Mouse (Mus musculus): ENCODE results near the gene Rmdn3. TPM values are rescaled to one million over a fixed set of nuclear protein-coding genes. Genes with fewer than 3 reads are reported as not detected.
A peak's percentile ranks its signal among the peaks of the same experiment; 100 is the strongest.

Gene Rmdn3
- total and polyA plus RNA-seq, 2 experiments from 2014 or later: 34.7 to 39.8 TPM

DNA sequence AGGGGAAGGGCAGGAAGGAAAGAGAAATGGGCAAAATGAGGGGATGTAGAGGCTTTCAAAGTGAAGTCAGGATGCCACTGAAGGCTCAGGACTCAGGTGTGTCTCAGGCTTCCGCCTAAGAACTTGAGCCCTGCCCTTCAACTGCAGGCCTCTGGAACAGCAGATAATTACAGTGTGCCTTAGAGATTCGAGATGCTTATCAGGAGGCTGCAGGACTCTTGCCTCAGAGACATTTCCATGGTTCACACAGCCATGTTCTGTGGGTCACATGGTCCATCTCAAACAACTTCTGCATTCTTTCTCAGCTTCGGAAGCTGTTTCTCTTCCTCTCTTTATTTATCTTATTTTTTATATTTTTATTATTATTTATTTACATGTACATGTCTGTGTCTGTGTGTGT is 6.3 kb upstream of the Rmdn3 start:
- Histone ChIP-seq H3K9me3 (ENCODE audit: low read length) (no peaks in the 10 kb centered on the region), H3K4me2 (ENCODE audit: low read depth, low read length) (no peak overlapping the region), H3K9ac (replicated peaks; ENCODE audit: low read length) (no peak overlapping the region), H3K27me3 (ENCODE audit: insufficient read depth, low read length) (peaks cover 3% of the 10 kb centered on the region; the same call in 1 of the 2 replicates), H3K36me3 (ENCODE audit: insufficient read depth, low read length) (no peaks in the 10 kb centered on the region), H3K4me3 (ENCODE audit: low read length) (no peak overlapping the region), H3K4me1 (ENCODE audit: insufficient read depth, low read length) (peaks cover 7% of the 10 kb centered on the region; the same call in 1 of the 2 replicates), H3K27ac (no peak overlapping the region)
- DNase-seq (ENCODE audit: low spot score) (no peak), ATAC-seq (no peak)
- WGBS: 67% methylated on average over 3 of the region's 3 CpGs
- TF ChIP-seq CTCF (IDR thresholded peaks at IDR 0.05; ENCODE audit: low read depth): no peak

DNA sequence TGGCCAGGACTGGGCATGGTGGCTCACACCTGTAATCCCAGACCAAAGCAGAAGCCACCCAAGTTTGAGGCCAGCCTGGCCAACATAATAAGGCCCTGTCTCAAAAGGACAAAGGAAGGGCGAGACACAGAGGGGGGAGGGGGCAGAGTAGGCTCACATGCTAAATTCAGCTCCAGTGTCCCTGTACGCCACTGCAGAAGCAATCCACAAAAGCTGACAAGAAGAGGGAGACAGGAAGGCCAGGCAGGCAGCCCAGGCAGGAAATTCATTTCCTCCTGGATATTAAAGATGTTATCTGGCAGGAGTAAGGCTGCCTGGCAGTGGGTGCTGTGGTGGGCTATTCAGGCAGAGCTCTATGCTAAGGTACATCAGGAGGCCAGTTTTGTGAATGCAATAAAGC is 4.4 kb upstream of the Rmdn3 start:
- TF ChIP-seq CTCF (IDR thresholded peaks at IDR 0.05; ENCODE audit: low read depth): no peak
- Histone ChIP-seq H3K9ac (replicated peaks; ENCODE audit: low read length) (no peak overlapping the region), H3K4me1 (ENCODE audit: insufficient read depth, low read length) (no peaks in the 10 kb centered on the region), H3K9me3 (ENCODE audit: low read length) (no peaks in the 10 kb centered on the region), H3K27ac (no peak overlapping the region), H3K4me3 (ENCODE audit: low read length) (no peak overlapping the region), H3K4me2 (ENCODE audit: low read depth, low read length) (no peak overlapping the region), H3K36me3 (ENCODE audit: insufficient read depth, low read length) (no peaks in the 10 kb centered on the region), H3K27me3 (ENCODE audit: insufficient read depth, low read length) (peaks cover 3% of the 10 kb centered on the region; the same call in 1 of the 2 replicates)
- no peak for DNase-seq (ENCODE audit: low spot score)
- no peak for ATAC-seq
- WGBS: 28% methylated on average over 2 of the region's 2 CpGs

DNA sequence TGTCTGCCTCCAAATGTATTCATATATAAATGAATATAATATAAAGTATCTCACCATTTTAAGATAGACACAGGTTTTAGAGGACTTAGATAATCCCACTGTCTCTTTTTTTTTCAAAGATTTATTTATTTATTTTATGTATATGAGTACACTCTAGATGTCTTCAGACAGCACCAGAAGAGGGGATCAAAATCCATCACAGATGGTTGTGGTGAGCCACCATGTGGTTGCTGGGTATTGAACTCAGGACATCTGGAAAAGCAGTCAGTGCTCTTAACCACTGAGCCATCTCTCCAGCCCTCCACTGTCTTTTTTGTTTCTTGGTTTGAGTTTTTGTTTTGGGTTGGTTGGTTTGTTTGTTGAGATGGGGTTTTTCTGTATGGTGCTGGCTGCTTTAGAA is 1.0 kb upstream of the Rmdn3 start:
- H3K27me3 ChIP-seq (ENCODE audit: insufficient read depth, low read length): no peaks in the 10 kb centered on the region
- no peak overlapping the region for H3K4me3 ChIP-seq (ENCODE audit: low read length)
- no peak overlapping the region for H3K9ac ChIP-seq (replicated peaks; ENCODE audit: low read length)
- no peak for DNase-seq (ENCODE audit: low spot score)
- ATAC-seq: no peak
- 0 out of 2 replicates have a peak, but pooled peaks cover 5% of the 10 kb centered on the region for H3K4me1 ChIP-seq (ENCODE audit: insufficient read depth, low read length)
- no peak overlapping the region for H3K4me2 ChIP-seq (ENCODE audit: low read depth, low read length)
- H3K27ac ChIP-seq: no peak overlapping the region
- TF ChIP-seq CTCF (IDR thresholded peaks at IDR 0.05; ENCODE audit: low read depth): no peak
- peaks cover 7% of the 10 kb centered on the region for H3K36me3 ChIP-seq (ENCODE audit: insufficient read depth, low read length)
- no peaks in the 10 kb centered on the region for H3K9me3 ChIP-seq (ENCODE audit: low read length)

DNA sequence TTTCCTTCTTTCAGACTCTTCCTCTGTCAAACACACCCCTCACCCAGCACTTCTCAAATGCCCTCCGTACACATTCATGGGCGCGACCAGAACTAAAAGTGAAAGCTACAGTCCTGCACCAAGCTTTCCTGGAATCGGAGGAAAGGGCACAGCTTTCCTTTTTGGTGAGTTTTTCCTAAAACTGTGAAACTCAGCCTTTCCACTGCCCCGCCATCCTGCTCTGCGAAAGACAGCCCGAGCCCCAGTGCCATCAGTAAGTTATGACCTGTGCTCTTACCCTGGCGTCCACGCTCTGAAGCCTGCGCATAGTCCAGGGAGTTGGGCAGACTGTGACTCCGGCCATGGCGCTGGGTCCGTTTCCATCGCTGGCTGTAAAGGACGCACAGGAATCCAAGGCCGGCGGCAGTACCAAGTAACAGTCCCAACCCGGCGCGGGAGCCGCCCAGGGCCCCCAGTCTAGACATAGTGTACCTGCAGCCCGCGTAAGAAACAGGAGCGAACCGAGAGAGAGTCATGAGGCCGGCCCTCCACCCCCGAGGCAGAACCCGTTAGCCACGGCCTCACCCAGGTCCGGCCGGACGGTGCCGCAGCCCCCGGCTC is 653 bp downstream of the Rmdn3 start:
- ATAC-seq (no peak; the same call in 1 of the 2 replicates), DNase-seq (ENCODE audit: low spot score) (peak; percentile 12)
- Histone ChIP-seq H3K9me3 (ENCODE audit: low read length) (no peaks in the 10 kb centered on the region), H3K9ac (replicated peaks; ENCODE audit: low read length) (peak overlapping the region; percentile 91), H3K27ac (peak overlapping the region; percentile 83), H3K4me1 (ENCODE audit: insufficient read depth, low read length) (0 out of 2 replicates have a peak, but pooled peaks cover 5% of the 10 kb centered on the region), H3K36me3 (ENCODE audit: insufficient read depth, low read length) (peaks cover 22% of the 10 kb centered on the region), H3K27me3 (ENCODE audit: insufficient read depth, low read length) (no peaks in the 10 kb centered on the region), H3K4me2 (ENCODE audit: low read depth, low read length) (peak overlapping the region; percentile 96), H3K4me3 (ENCODE audit: low read length) (peak overlapping the region; percentile 99)
- no peak for TF ChIP-seq CTCF (IDR thresholded peaks at IDR 0.05; ENCODE audit: low read depth)
- 7% methylated on average over 34 of the region's 34 CpGs for WGBS

DNA sequence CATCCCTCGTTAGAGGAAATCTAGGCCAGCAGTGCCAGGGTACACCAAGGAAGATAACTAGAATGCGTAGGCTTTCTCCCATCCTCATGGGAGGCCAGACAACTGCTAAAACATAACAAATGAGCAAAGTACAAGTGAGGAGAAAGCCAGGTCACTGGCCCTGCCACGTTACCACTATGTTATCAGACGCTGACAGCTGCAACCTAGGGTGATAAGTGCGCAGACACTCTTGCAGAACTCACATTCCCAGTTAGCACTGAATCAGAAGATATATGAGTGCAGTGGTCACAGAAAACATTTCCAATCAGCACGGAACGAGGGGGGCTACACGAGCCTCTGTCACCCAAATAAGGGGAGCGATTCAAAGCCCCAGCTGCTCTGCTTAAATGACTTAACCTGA is 1.4 kb downstream of the Rmdn3 start:
- no peak for DNase-seq (ENCODE audit: low spot score)
- no peaks in the 10 kb centered on the region for H3K9me3 ChIP-seq (ENCODE audit: low read length)
- no peak overlapping the region for H3K9ac ChIP-seq (replicated peaks; ENCODE audit: low read length)
- H3K36me3 ChIP-seq (ENCODE audit: insufficient read depth, low read length): peaks cover 27% of the 10 kb centered on the region
- 0 out of 2 replicates have a peak, but pooled peaks cover 5% of the 10 kb centered on the region for H3K4me1 ChIP-seq (ENCODE audit: insufficient read depth, low read length)
- ATAC-seq: no peak
- WGBS: 87% methylated on average over 9 of the region's 9 CpGs
- H3K4me3 ChIP-seq (ENCODE audit: low read length): no peak overlapping the region; the same call in 1 of the 2 replicates
- no peak overlapping the region for H3K27ac ChIP-seq
- TF ChIP-seq CTCF (IDR thresholded peaks at IDR 0.05; ENCODE audit: low read depth): no peak
- no peaks in the 10 kb centered on the region for H3K27me3 ChIP-seq (ENCODE audit: insufficient read depth, low read length)
- peak overlapping the region; percentile 96 for H3K4me2 ChIP-seq (ENCODE audit: low read depth, low read length)

DNA sequence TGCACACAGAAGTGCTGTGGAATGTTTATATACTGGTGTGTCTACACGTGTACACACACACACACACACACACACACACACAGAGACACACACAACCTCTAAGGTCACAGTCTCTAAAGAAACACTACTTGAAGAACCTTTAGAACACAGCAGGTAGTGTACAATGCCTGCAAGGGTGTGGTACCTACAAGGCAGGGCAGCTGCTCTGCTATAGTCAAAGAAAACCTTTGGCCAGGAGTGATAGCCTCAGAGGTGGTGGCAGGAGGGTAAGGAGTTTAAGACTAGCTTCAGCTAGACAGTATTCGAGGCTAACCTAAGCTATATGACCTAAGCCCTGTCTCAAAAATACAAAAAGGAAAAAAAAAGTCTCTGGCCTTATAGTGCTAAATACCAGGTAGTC is 2.2 kb downstream of the Rmdn3 start:
- no peak for TF ChIP-seq CTCF (IDR thresholded peaks at IDR 0.05; ENCODE audit: low read depth)
- ATAC-seq (no peak), DNase-seq (ENCODE audit: low spot score) (no peak)
- no peak overlapping the region for H3K4me2 ChIP-seq (ENCODE audit: low read depth, low read length)
- 73% methylated on average over 2 of the region's 2 CpGs for WGBS
- no peak overlapping the region for H3K27ac ChIP-seq
- H3K9me3 ChIP-seq (ENCODE audit: low read length): no peaks in the 10 kb centered on the region
- H3K36me3 ChIP-seq (ENCODE audit: insufficient read depth, low read length): peaks cover 33% of the 10 kb centered on the region
- no peak overlapping the region for H3K9ac ChIP-seq (replicated peaks; ENCODE audit: low read length)
- no peaks in the 10 kb centered on the region for H3K27me3 ChIP-seq (ENCODE audit: insufficient read depth, low read length)
- 0 out of 2 replicates have a peak, but pooled peaks cover 5% of the 10 kb centered on the region for H3K4me1 ChIP-seq (ENCODE audit: insufficient read depth, low read length)
- no peak overlapping the region for H3K4me3 ChIP-seq (ENCODE audit: low read length)

DNA sequence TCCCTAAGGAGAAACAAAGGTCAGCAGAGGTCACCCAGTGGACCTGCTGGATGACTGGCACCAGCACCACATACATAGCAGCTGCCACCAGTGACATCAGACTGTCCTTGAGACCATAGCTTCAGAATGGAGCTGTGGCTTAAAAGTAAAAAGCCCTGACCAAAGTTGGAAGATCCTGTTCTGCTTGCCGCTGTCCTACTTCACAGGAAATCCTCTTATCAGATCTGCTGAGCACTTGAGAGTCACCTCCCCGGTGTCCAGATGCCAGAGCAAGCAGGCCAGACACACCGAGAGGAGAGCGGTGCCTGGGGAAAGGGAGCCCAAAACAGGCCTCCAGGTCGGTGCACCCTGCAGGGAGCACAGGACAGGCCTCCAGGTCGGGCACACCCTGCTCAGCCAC is 4.6 kb downstream of the Rmdn3 start:
- H3K9me3 ChIP-seq (ENCODE audit: low read length): no peaks in the 10 kb centered on the region
- peaks cover 50% of the 10 kb centered on the region for H3K36me3 ChIP-seq (ENCODE audit: insufficient read depth, low read length)
- 91% methylated on average over 6 of the region's 6 CpGs for WGBS

More for the DNA sequence above, 4.6 kb downstream of the Rmdn3 start:
- Histone ChIP-seq H3K9ac (replicated peaks; ENCODE audit: low read length) (no peak overlapping the region), H3K4me3 (ENCODE audit: low read length) (no peak overlapping the region), H3K27ac (no peak overlapping the region), H3K4me2 (ENCODE audit: low read depth, low read length) (no peak overlapping the region), H3K4me1 (ENCODE audit: insufficient read depth, low read length) (0 out of 2 replicates have a peak, but pooled peaks cover 5% of the 10 kb centered on the region), H3K27me3 (ENCODE audit: insufficient read depth, low read length) (no peaks in the 10 kb centered on the region)
- ATAC-seq (no peak), DNase-seq (ENCODE audit: low spot score) (no peak)
- TF ChIP-seq CTCF (IDR thresholded peaks at IDR 0.05; ENCODE audit: low read depth): no peak

All from hindbrain, postnatal 0 days (tissue).